9 mouse cellular contexts compared by ENCODE assay signal in the genomic region with DNA sequence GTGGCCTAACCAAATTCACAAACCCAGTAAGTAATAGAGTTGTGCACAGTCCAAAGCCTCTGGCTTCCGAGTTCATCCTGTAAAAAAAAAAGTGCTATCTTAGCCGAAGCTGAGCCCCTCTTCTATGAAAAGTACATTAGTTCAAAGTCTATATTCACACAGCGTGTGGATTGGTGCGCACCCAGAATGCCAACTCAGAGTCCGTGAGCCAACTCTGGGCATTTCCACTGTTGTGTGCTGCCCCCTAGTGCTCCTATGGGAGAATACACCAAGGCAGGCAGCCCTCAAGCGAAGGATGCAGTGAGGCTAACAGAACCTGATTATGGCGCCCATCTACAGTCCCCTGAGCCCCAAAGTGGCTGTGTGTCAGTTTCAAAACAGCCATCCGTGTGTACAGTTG. TPM values are rescaled to one million over a fixed set of nuclear protein-coding genes. Genes with fewer than 3 reads are reported as not detected.
DNase-seq lines count a peak whose midpoint lies in the region; ATAC-seq and TF ChIP-seq lines count a peak whose summit lies in the region.
"Had no signal": no experiment of that assay in that cellular context is flagged by ENCODE, and none has a peak within 500 bp of the region (broad histone marks: within the 10 kb centered on the region; RNA-seq: fewer than 3 reads in every experiment).

No protein-coding gene starts in this region.

- no peaks in the 10 kb centered on the region for H3K27me3 ChIP-seq in MEL (ENCODE audit: control insufficient read depth in 1 of 2, insufficient read depth in 2 of 2, low read length in 2 of 2)
- peaks cover 12% of the 10 kb centered on the region for H3K27me3 ChIP-seq in embryonic facial prominence, embryonic 12.5 days
- H3K27me3 ChIP-seq in heart, embryonic 15.5 days = peaks cover 11% of the 10 kb centered on the region
- peaks cover 2% of the 10 kb centered on the region; the same call in 1 of the 2 replicates for H3K27me3 ChIP-seq in lung, embryonic 14.5 days (ENCODE audit: insufficient read depth, low read length)

- H3K4me3 ChIP-seq in MEL (ENCODE audit: control insufficient read depth in 1 of 2, insufficient read depth in 1 of 2, low read depth in 2 of 2, low read length in 2 of 2) = peak overlapping the region; percentile 27 to 43; a peak in 3 of 4 replicates
- no peak overlapping the region for H3K4me3 ChIP-seq in embryonic facial prominence, embryonic 12.5 days
- H3K4me3 ChIP-seq in heart, embryonic 15.5 days = no peak overlapping the region
- H3K4me3 ChIP-seq in lung, embryonic 14.5 days (ENCODE audit: low read depth, low read length) = no peak overlapping the region

- no peak overlapping the region for H3K4me2 ChIP-seq in embryonic facial prominence, embryonic 12.5 days (replicated peaks)
- no peak overlapping the region for H3K4me2 ChIP-seq in heart, embryonic 15.5 days
- H3K4me2 ChIP-seq in lung, embryonic 14.5 days = no peak overlapping the region

- H3K4me1 ChIP-seq in MEL (ENCODE audit: control insufficient read depth in 1 of 2, insufficient read depth in 2 of 2, low read length in 2 of 2) = peaks cover 1 to 3% of the 10 kb centered on the region in 2 experiments; a peak in 2 of 4 replicates
- no peaks in the 10 kb centered on the region for H3K4me1 ChIP-seq in embryonic facial prominence, embryonic 12.5 days
- H3K4me1 ChIP-seq in heart, embryonic 15.5 days (replicated peaks) = no peaks in the 10 kb centered on the region
- no peaks in the 10 kb centered on the region for H3K4me1 ChIP-seq in lung, embryonic 14.5 days (ENCODE audit: insufficient read depth)

- peak; percentile 85 for TF ChIP-seq RAD21 in MEL (IDR thresholded peaks at IDR 0.05; ENCODE audit: low read depth, low read length)

- H3K9me3 ChIP-seq in MEL (replicated peaks; ENCODE audit: insufficient read depth, low read length) = no peaks in the 10 kb centered on the region
- no peaks in the 10 kb centered on the region for H3K9me3 ChIP-seq in embryonic facial prominence, embryonic 12.5 days
- no peaks in the 10 kb centered on the region for H3K9me3 ChIP-seq in heart, embryonic 15.5 days (replicated peaks)
- no peaks in the 10 kb centered on the region for H3K9me3 ChIP-seq in lung, embryonic 14.5 days (ENCODE audit: low read depth, low read length)

- peak overlapping the region; percentile 64 for H3K9ac ChIP-seq in MEL (ENCODE audit: control insufficient read depth, low read depth, low read length, poor library complexity, severe bottlenecking)
- H3K9ac ChIP-seq in embryonic facial prominence, embryonic 12.5 days = no peak overlapping the region
- no peak overlapping the region for H3K9ac ChIP-seq in heart, embryonic 15.5 days
- H3K9ac ChIP-seq in lung, embryonic 14.5 days = no peak overlapping the region

- no peak for TF ChIP-seq POLR2A in MEL (IDR thresholded peaks at IDR 0.05; ENCODE audit: control insufficient read depth in 1 of 2, insufficient read depth in 1 of 2, low read depth in 1 of 2, low read length in 2 of 2, poor library complexity in 1 of 2)

- H3K79me2 ChIP-seq in MEL (ENCODE audit: control insufficient read depth, insufficient read depth, low read length, poor library complexity) = no peaks in the 10 kb centered on the region

- 0 out of 2 replicates have a peak, but pooled peaks have one; percentile 47 for ATAC-seq in embryonic facial prominence, embryonic 12.5 days (ENCODE audit: insufficient number of reproducible peaks, insufficient read depth, low FRiP score, low TSS enrichment)
- ATAC-seq in heart, embryonic 15.5 days (replicated peaks; ENCODE audit: insufficient number of reproducible peaks, insufficient read depth, low FRiP score, low read depth) = peak; percentile 22; the same call in 1 of the 2 replicates
- peak; percentile 68 for ATAC-seq in lung, embryonic 14.5 days (ENCODE audit: insufficient read depth)

- TF ChIP-seq CTCF in MEL (IDR thresholded peaks at IDR 0.05 in 2 of 3, conservative IDR thresholded peaks at IDR 0.05 in 1 of 3; ENCODE audit: control insufficient read depth in 1 of 3, insufficient read depth in 1 of 3, low read depth in 2 of 3, low read length in 3 of 3, poor library complexity in 1 of 3, severe bottlenecking in 1 of 3) = peak; percentile 90 to 93 (median 92)
- TF ChIP-seq CTCF in lung, embryonic 14.5 days (IDR thresholded peaks at IDR 0.05; ENCODE audit: low read depth) = peak; percentile 93

- H3K27ac ChIP-seq in MEL (ENCODE audit: control insufficient read depth, low read depth, low read length) = peak overlapping the region; percentile 35; the same call in 1 of the 2 replicates
- H3K27ac ChIP-seq in embryonic facial prominence, embryonic 12.5 days = no peak overlapping the region
- H3K27ac ChIP-seq in heart, embryonic 15.5 days = no peak overlapping the region
- no peak overlapping the region for H3K27ac ChIP-seq in lung, embryonic 14.5 days (ENCODE audit: low read depth)
- H3K27ac ChIP-seq: macrophage had no signal

- DNase-seq in MEL (ENCODE audit: low read depth, low spot score) = peak; percentile 87
- DNase-seq in adrenal gland, postnatal 4 days (ENCODE audit: low spot score in 2 of 2) = peak; percentile 37 to 60
- peak; percentile 80 to 84 for DNase-seq in kidney, postnatal 4 days
- DNase-seq in lung, embryonic 14.5 days = peak; percentile 86
- DNase-seq in right cerebral cortex, adult 18-20 months = peak; percentile 78
- peak; percentile 64 to 70 for DNase-seq in urinary bladder, postnatal 36 days (ENCODE audit: low spot score in 2 of 2)

- TF ChIP-seq EP300 in MEL (IDR thresholded peaks at IDR 0.05; ENCODE audit: low read depth in 1 of 2, low read length in 2 of 2) = no peak

- H3K36me3 ChIP-seq in MEL (ENCODE audit: control insufficient read depth in 1 of 2, insufficient read depth in 2 of 2, low read length in 2 of 2) = no peaks in the 10 kb centered on the region
- H3K36me3 ChIP-seq in embryonic facial prominence, embryonic 12.5 days = no peaks in the 10 kb centered on the region
- no peaks in the 10 kb centered on the region for H3K36me3 ChIP-seq in heart, embryonic 15.5 days
- H3K36me3 ChIP-seq in lung, embryonic 14.5 days (ENCODE audit: insufficient read depth) = no peaks in the 10 kb centered on the region

- 14% methylated on average over 8 of the region's 8 CpGs for WGBS in embryonic facial prominence, embryonic 12.5 days
- 15% methylated on average over 8 of the region's 8 CpGs for WGBS in heart, embryonic 15.5 days
- 14% methylated on average over 8 of the region's 8 CpGs for WGBS in lung, embryonic 14.5 days

TF ChIP-seq in MEL, 35 proteins besides CTCF, POLR2A, EP300 and RAD21 (continues in another document):
- TF ChIP-seq CHD2 (IDR thresholded peaks at IDR 0.05; ENCODE audit: low read length) (no peak), SIN3A (IDR thresholded peaks at IDR 0.05; ENCODE audit: low read length) (no peak), ZKSCAN1 (IDR thresholded peaks at IDR 0.05; ENCODE audit: low read depth, low read length) (no peak), HCFC1 (IDR thresholded peaks at IDR 0.05; ENCODE audit: low read depth, low read length) (no peak)

RNA-seq across cellular contexts. Expression of a gene that starts 5.8 kb away (rescaled TPM):
- 0.12 TPM in 1 of 2 replicates, not detected in the other for total RNA-seq in MEL (2012; rRNA removed)
- polyA plus RNA-seq in MEL (2012; ENCODE audit: insufficient read depth in 1 of 2, insufficient read length in 2 of 2, low read depth in 1 of 2, low replicate concordance in 2 of 2, missing spikeins in 1 of 2) = under 1 TPM in 1 of 2 experiments, not detected in 1; 0.04 TPM
- total RNA-seq in adrenal gland, postnatal 4 days (2021) = 1 to 10 TPM; 5.0 to 8.0 TPM
- polyA plus RNA-seq in embryonic facial prominence, embryonic 12.5 days (2016; fragmentation: Nextera tagmentation; extraction: Ambion mirVana) = 10.3 and 12.2 TPM in 2 replicates
- polyA plus RNA-seq in heart, embryonic 15.5 days (2015; fragmentation: Nextera tagmentation; extraction: Ambion mirVana) = 0.84 and 5.0 TPM in 2 replicates
- 28.0 and 31.5 TPM in 2 replicates for polyA plus RNA-seq in lung, embryonic 14.5 days (2014; fragmentation: Nextera tagmentation; extraction: Ambion mirVana)
- polyA plus RNA-seq: macrophage had no signal

RNA-seq across cellular contexts. Expression of a gene that starts 14.6 kb away (rescaled TPM):
- 0.92 and 1.6 TPM in 2 replicates for total RNA-seq in MEL (2012; rRNA removed)
- 1 to 10 TPM in 1 of 2 experiments, not detected in 1; 1.6 TPM for polyA plus RNA-seq in MEL (2012; ENCODE audit: insufficient read depth in 1 of 2, insufficient read length in 2 of 2, low read depth in 1 of 2, low replicate concordance in 2 of 2, missing spikeins in 1 of 2)
- 1 to 10 TPM; 6.9 to 8.0 TPM for total RNA-seq in adrenal gland, postnatal 4 days (2021)
- 4.2 and 4.6 TPM in 2 replicates for polyA plus RNA-seq in embryonic facial prominence, embryonic 12.5 days (2016; fragmentation: Nextera tagmentation; extraction: Ambion mirVana)
- 1.3 and 1.4 TPM in 2 replicates for polyA plus RNA-seq in heart, embryonic 15.5 days (2015; fragmentation: Nextera tagmentation; extraction: Ambion mirVana)
- polyA plus RNA-seq in lung, embryonic 14.5 days (2014; fragmentation: Nextera tagmentation; extraction: Ambion mirVana) = 1.1 and 1.3 TPM in 2 replicates

RNA-seq across cellular contexts. Expression of a gene that starts 32.8 kb away (rescaled TPM):
- total RNA-seq in MEL (2012; rRNA removed) = 504 and 516 TPM in 2 replicates
- polyA plus RNA-seq in MEL (2012; ENCODE audit: insufficient read depth in 1 of 2, insufficient read length in 2 of 2, low read depth in 1 of 2, low replicate concordance in 2 of 2, missing spikeins in 1 of 2) = 100 to 1,000 TPM in 1 of 2 experiments, not detected in 1; 732 TPM
- 100 to 1,000 TPM; 129 to 136 TPM for total RNA-seq in adrenal gland, postnatal 4 days (2021)
- polyA plus RNA-seq in embryonic facial prominence, embryonic 12.5 days (2016; fragmentation: Nextera tagmentation; extraction: Ambion mirVana) = 348 and 369 TPM in 2 replicates
- polyA plus RNA-seq in heart, embryonic 15.5 days (2015; fragmentation: Nextera tagmentation; extraction: Ambion mirVana) = 199 and 206 TPM in 2 replicates
- polyA plus RNA-seq in lung, embryonic 14.5 days (2014; fragmentation: Nextera tagmentation; extraction: Ambion mirVana) = 248 and 258 TPM in 2 replicates

RNA-seq across cellular contexts. Expression of a gene that starts 33.0 kb away (rescaled TPM):
- 3.5 and 3.6 TPM in 2 replicates for total RNA-seq in MEL (2012; rRNA removed)
- polyA plus RNA-seq in MEL (2012; ENCODE audit: insufficient read depth in 1 of 2, insufficient read length in 2 of 2, low read depth in 1 of 2, low replicate concordance in 2 of 2, missing spikeins in 1 of 2) = 1 to 10 TPM in 1 of 2 experiments, not detected in 1; 2.5 TPM
- total RNA-seq in adrenal gland, postnatal 4 days (2021) = under 1 TPM; 0.73 to 0.78 TPM
- polyA plus RNA-seq in embryonic facial prominence, embryonic 12.5 days (2016; fragmentation: Nextera tagmentation; extraction: Ambion mirVana) = 1.9 and 2.1 TPM in 2 replicates
- polyA plus RNA-seq in heart, embryonic 15.5 days (2015; fragmentation: Nextera tagmentation; extraction: Ambion mirVana) = 0.83 and 1.2 TPM in 2 replicates
- polyA plus RNA-seq in lung, embryonic 14.5 days (2014; fragmentation: Nextera tagmentation; extraction: Ambion mirVana) = 0.41 and 0.42 TPM in 2 replicates
- polyA plus RNA-seq: macrophage had no signal

RNA-seq across cellular contexts. Expression of a gene that starts 40.2 kb away (rescaled TPM):
- not detected in 2 replicates for total RNA-seq in MEL (2012; rRNA removed)
- under 1 TPM in 1 of 2 experiments, not detected in 1; 0.10 TPM for polyA plus RNA-seq in MEL (2012; ENCODE audit: insufficient read depth in 1 of 2, insufficient read length in 2 of 2, low read depth in 1 of 2, low replicate concordance in 2 of 2, missing spikeins in 1 of 2)
- 10 to 100 TPM; 20.2 to 24.6 TPM for total RNA-seq in adrenal gland, postnatal 4 days (2021)
- not detected in 2 replicates for polyA plus RNA-seq in embryonic facial prominence, embryonic 12.5 days (2016; fragmentation: Nextera tagmentation; extraction: Ambion mirVana)
- polyA plus RNA-seq in heart, embryonic 15.5 days (2015; fragmentation: Nextera tagmentation; extraction: Ambion mirVana) = 13.4 and 16.0 TPM in 2 replicates
- polyA plus RNA-seq in lung, embryonic 14.5 days (2014; fragmentation: Nextera tagmentation; extraction: Ambion mirVana) = 0.39 TPM in 1 of 2 replicates, not detected in the other
- polyA plus RNA-seq: macrophage had no signal

Comparison
In these comparisons a context has a peak if more than half of its experiments do, and no peak if none do; other contexts are left out.
1. H3K4me3 ChIP-seq: peak in MEL (2 of 2); none in embryonic facial prominence, embryonic 12.5 days (single experiment), heart, embryonic 15.5 days (single experiment) and lung, embryonic 14.5 days (single experiment).
2. Peak in every context shown above with its lines, with median percentiles within 50 percentile points of each other: DNase-seq and ATAC-seq.